Mouse (Mus musculus) liver, embryonic 11.5 days (tissue): ENCODE results near the gene Xylb. TPM values are rescaled to one million over a fixed set of nuclear protein-coding genes. Genes with fewer than 3 reads are reported as not detected.

Experiments
- ATAC-seq: fragments of 200-750 bp; cut with Nextera tagmentation; replicated peaks from 2 replicates; pipeline ENCODE4 v1.8.0; 2017; ENCODE audit warnings: moderate number of reproducible peaks, mild to moderate bottlenecking, moderate TSS enrichment, moderate library complexity; ENCODE audit not compliant: low FRiP score
- DNase-seq: peaks from one replicate; pipeline ENCODE4 v3.0.0-alpha.2; 2017; ENCODE audit warnings: low spot score
- H3K27ac ChIP-seq: fragments of 300-500 bp; sonication (generic); 2 replicates; pipeline ENCODE4 v1.5.1; 2014; ENCODE audit warnings: mild to moderate bottlenecking, low read depth, low read length, control low read depth
- H3K27me3 ChIP-seq: fragments of 300-500 bp; sonication (generic); replicated peaks from 2 replicates; pipeline ENCODE4 v1.6.1; 2014; ENCODE audit warnings: low read length, mixed read lengths; ENCODE audit not compliant: control insufficient read depth, insufficient read depth
- H3K36me3 ChIP-seq: fragments of 300-500 bp; sonication (generic); 2 replicates; pipeline ENCODE4 v1.6.1; 2014; ENCODE audit warnings: mild to moderate bottlenecking, low read length, moderate library complexity, mixed read lengths; ENCODE audit not compliant: control insufficient read depth, insufficient read depth
- H3K4me1 ChIP-seq: fragments of 300-500 bp; sonication (generic); replicated peaks from 2 replicates; pipeline ENCODE4 v1.6.1; 2014; ENCODE audit warnings: low read length, mixed read lengths; ENCODE audit not compliant: control insufficient read depth, insufficient read depth
- H3K4me2 ChIP-seq: fragments of 300-500 bp; sonication (generic); 2 replicates; pipeline ENCODE4 v1.6.1; 2014; ENCODE audit warnings: mild to moderate bottlenecking, control low read depth, moderate library complexity
- H3K4me3 ChIP-seq: fragments of 300-500 bp; sonication (generic); 2 replicates; pipeline ENCODE4 v1.5.1; 2014; ENCODE audit warnings: low read depth, low read length, control low read depth
- H3K9ac ChIP-seq: fragments of 300-500 bp; sonication (generic); 2 replicates; pipeline ENCODE4 v1.6.1; 2014; ENCODE audit warnings: low read depth, low read length, control low read depth
- H3K9me3 ChIP-seq: fragments of 300-500 bp; sonication (generic); 2 replicates; pipeline ENCODE4 v1.6.1; 2016; ENCODE audit warnings: low read length, inconsistent platforms, mixed read lengths; ENCODE audit not compliant: control insufficient read depth
- WGBS: fragments of 180-500 bp; shearing (Covaris S2); extraction: QIAGEN DNeasy Blood & Tissue Kit; methylation state at CpG from one replicate; pipeline ENCODE4 v1.1.7; 2014; 5-methylcytosine and 5-hydroxymethylcytosine counted together
- polyA plus RNA-seq: library from polyadenylated mRNA; unstranded; fragments of >200 nt; fragmentation: Nextera tagmentation; extraction: Ambion mirVana; gene quantifications from 2 replicates; pipeline ENCODE4 v1.2.1, GENCODE M21; 2014

The Xylb gene
- polyA plus RNA-seq, 1 experiment from 2014 or later = 9.5 TPM

- H3K36me3 ChIP-seq = no peaks in the 10 kb centered on the region
- peak within 1 kb of the TSS; percentile 97 for H3K4me2 ChIP-seq
- peaks cover 9% of the 10 kb centered on the region; the same call in 1 of the 2 replicates for H3K4me1 ChIP-seq
- ATAC-seq (peak; percentile 93), DNase-seq (peak; percentile 93)
- peak within 1 kb of the TSS; percentile 70 for H3K4me3 ChIP-seq
- H3K27ac ChIP-seq = peak within 1 kb of the TSS; percentile 88
- H3K9me3 ChIP-seq = no peaks in the 10 kb centered on the region
- peak within 1 kb of the TSS; percentile 92 for H3K9ac ChIP-seq
- peaks cover 13% of the 10 kb centered on the region for H3K27me3 ChIP-seq
- under 1% methylated on average over 32 of the region's 32 CpGs for WGBS
Observed at GRCm38 (mm10) chr9:119401801-119402214, 44.6 kb downstream of the Xylb start, which contains the start of gene Acvr2b. TSS of gene Acvr2b (plus strand) at chr9:119402118.

- under 1% methylated on average over 124 of the region's 127 CpGs for whole genome bisulfite sequencing
- peaks cover 13% of the 10 kb centered on the region for H3K27me3 ChIP-seq
- ATAC-seq = peak; percentile 55
Observed at GRCm38 (mm10) chr9:119402253-119403235, 45.4 kb downstream of the Xylb start.

DNA sequence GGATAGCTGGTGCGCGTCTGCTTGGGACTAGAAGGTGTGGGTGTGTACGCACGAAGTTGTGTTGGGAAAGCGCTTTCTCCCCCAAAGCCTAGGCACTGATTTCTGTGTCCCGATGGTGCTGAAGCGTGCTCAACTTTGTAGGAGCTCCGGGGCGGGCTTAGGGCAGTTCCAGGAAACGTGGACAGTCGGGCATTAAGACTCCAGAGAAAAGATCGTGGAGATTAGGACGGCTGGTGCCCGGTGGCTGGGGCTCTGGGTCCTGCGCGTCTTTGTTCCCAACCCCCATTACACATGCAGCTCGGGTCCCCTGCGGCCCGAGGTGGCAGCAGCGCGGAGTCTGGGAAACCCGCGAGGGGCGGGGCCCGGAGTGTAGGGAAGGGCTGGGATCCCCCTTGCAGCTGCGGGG is 46.1 kb downstream of the Xylb start:
- WGBS = under 1% methylated on average over 26 of the region's 26 CpGs
- no peaks in the 10 kb centered on the region for H3K36me3 ChIP-seq
- ATAC-seq = no peak
- peak overlapping the region; percentile 88; the same call in 1 of the 2 replicates for H3K27ac ChIP-seq
- peaks cover 9% of the 10 kb centered on the region; the same call in 1 of the 2 replicates for H3K4me1 ChIP-seq
- H3K4me3 ChIP-seq = peak overlapping the region; percentile 70
- peaks cover 13% of the 10 kb centered on the region for H3K27me3 ChIP-seq
- DNase-seq = peak; percentile 59
- peak overlapping the region; percentile 92 for H3K9ac ChIP-seq
- peak overlapping the region; percentile 97 for H3K4me2 ChIP-seq
- H3K9me3 ChIP-seq = no peaks in the 10 kb centered on the region

More at GRCm38 (mm10) chr9:119402253-119403235, 45.4 kb downstream of the Xylb start:
- Histone ChIP-seq H3K9me3 (no peaks in the 10 kb centered on the region), H3K4me2 (peak overlapping the region; percentile 97), H3K27ac (peak overlapping the region; percentile 88), H3K4me3 (peak overlapping the region; percentile 70), H3K9ac (peak overlapping the region; percentile 92), H3K36me3 (no peaks in the 10 kb centered on the region), H3K4me1 (peaks cover 9% of the 10 kb centered on the region; the same call in 1 of the 2 replicates)
- peak; percentile 68 for DNase-seq

DNA sequence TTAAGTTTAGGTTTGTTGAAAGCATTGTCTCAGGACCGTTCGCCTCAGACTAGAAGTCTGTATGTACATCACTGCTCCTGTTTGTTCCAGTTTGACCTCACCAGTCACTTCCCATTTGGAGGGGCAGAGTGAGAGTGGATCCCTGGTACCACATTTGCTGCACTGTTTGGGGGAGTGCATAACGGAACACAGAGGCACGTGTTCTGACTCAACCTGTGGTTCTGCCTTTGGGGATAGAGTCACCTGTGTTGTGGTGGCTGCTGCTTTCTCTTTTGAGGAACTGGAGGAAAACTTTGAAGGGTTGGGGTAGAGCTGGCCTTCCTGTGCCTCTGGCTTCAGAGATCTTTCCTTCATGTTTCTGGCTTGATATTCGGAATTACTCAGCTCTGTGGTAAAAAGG is 46.9 kb downstream of the Xylb start:
- DNase-seq = no peak
- H3K4me3 ChIP-seq = peak overlapping the region; percentile 70
- peaks cover 13% of the 10 kb centered on the region for H3K27me3 ChIP-seq
- no peak overlapping the region for H3K9ac ChIP-seq
- peak overlapping the region; percentile 97 for H3K4me2 ChIP-seq
- peaks cover 9% of the 10 kb centered on the region; the same call in 1 of the 2 replicates for H3K4me1 ChIP-seq
- no peaks in the 10 kb centered on the region for H3K36me3 ChIP-seq
- H3K9me3 ChIP-seq = no peaks in the 10 kb centered on the region
- 57% methylated on average over 5 of the region's 5 CpGs for WGBS
- H3K27ac ChIP-seq = no peak overlapping the region
- no peak for ATAC-seq

DNA sequence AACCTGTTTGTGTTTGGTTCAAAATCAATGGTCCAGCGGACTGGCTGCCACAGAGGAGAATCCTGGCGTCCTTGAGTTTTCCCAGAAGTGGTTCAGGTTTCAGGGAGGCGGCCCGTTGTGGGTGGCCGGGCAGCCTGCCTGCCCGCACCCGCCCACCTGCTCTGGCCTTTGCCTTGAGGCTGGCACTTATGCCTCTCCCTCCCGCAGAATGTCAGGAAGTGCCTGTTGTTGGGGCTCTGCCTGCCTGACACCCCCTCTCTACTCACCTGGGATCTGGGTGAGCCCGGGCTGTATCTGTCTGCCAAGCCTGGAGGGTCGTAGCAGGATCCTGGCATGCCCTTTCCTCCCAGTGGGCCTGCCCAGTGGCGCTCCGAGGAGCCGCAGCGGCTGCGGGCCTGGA is 50.7 kb downstream of the Xylb start:
- H3K4me3 ChIP-seq = no peak overlapping the region
- 79% methylated on average over 15 of the region's 15 CpGs for WGBS
- H3K9ac ChIP-seq = no peak overlapping the region

DNA sequence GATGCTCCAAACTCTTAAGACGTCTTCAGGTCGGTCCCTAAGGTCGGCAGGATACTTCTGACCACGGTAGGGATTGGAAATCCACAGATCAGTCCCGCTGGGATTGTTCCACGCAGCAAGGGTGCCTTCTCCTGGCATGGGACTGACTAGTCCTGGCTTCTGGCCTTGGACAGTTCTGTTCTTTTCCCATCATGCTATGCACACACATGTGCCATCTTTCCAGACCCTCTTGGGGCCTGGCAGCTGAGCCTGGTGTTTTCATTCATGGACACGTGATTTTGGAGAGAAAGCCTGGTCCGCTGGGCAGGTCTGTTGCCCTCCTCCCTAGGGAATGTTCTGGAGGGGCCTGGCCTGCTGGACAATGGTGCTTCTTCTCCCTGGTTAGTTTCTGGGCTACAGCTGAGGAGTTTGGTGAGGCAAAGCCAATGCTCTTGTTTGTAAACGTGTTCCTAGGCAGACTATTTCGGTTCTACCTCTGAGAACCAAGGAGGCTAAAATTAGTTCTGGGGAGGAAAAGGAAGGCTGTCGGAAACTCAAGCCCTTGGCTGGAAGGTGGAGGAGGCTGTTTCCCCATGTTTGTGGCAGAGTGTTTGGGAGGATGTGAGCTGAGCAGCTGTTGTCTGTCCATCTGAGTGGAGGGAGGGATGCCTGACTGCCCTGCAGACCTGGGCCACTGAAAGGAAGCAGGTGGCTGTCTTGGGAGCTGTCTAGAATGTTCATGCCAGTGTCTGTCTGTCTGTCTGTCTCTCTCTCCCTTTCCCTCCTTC is 51.9 kb downstream of the Xylb start:
- no peak for ATAC-seq
- H3K9ac ChIP-seq = no peak overlapping the region
- H3K4me1 ChIP-seq = peaks cover under 1% of the 10 kb centered on the region; the same call in 1 of the 2 replicates
- peaks cover 4% of the 10 kb centered on the region for H3K9me3 ChIP-seq
- no peak for DNase-seq
- no peaks in the 10 kb centered on the region for H3K27me3 ChIP-seq
- H3K36me3 ChIP-seq = peaks cover 7% of the 10 kb centered on the region
- no peak overlapping the region for H3K4me2 ChIP-seq
- H3K4me3 ChIP-seq = no peak overlapping the region
- WGBS = 77% methylated on average over 11 of the region's 11 CpGs
- H3K27ac ChIP-seq = no peak overlapping the region

More for the DNA sequence above, 50.7 kb downstream of the Xylb start:
- Histone ChIP-seq H3K27me3 (peaks cover 12% of the 10 kb centered on the region), H3K4me1 (peaks cover 5% of the 10 kb centered on the region; the same call in 1 of the 2 replicates), H3K4me2 (no peak overlapping the region), H3K9me3 (peaks cover 4% of the 10 kb centered on the region), H3K27ac (no peak overlapping the region), H3K36me3 (peaks cover 5% of the 10 kb centered on the region; the same call in 1 of the 2 replicates)
- no peak for ATAC-seq
- no peak for DNase-seq

- 75% methylated on average over 5 of the region's 5 CpGs for WGBS
- ATAC-seq (no peak), DNase-seq (no peak)
- H3K27me3 ChIP-seq = no peaks in the 10 kb centered on the region
- H3K4me1 ChIP-seq = no peaks in the 10 kb centered on the region; the same call in 1 of the 2 replicates
- peaks cover 4% of the 10 kb centered on the region for H3K9me3 ChIP-seq
- H3K9ac ChIP-seq = no peak overlapping the region
- H3K4me2 ChIP-seq = no peak overlapping the region
- H3K36me3 ChIP-seq = peaks cover 7% of the 10 kb centered on the region
- no peak overlapping the region for H3K27ac ChIP-seq
- H3K4me3 ChIP-seq = no peak overlapping the region
Observed at GRCm38 (mm10) chr9:119409864-119410263, 52.7 kb downstream of the Xylb start.

GRCm38 (mm10) chr9:119418025-119418424 is 60.8 kb downstream of the Xylb start:
- no peak overlapping the region for H3K9ac ChIP-seq
- H3K4me1 ChIP-seq = no peaks in the 10 kb centered on the region; the same call in 1 of the 2 replicates
- ATAC-seq (no peak), DNase-seq (no peak)
- H3K4me2 ChIP-seq = no peak overlapping the region
- peaks cover 2% of the 10 kb centered on the region; the same call in 1 of the 2 replicates for H3K36me3 ChIP-seq
- no peaks in the 10 kb centered on the region for H3K27me3 ChIP-seq
- 64% methylated on average over 18 of the region's 18 CpGs for WGBS
- no peaks in the 10 kb centered on the region for H3K9me3 ChIP-seq
- H3K27ac ChIP-seq = no peak overlapping the region
- H3K4me3 ChIP-seq = no peak overlapping the region
